Mouse (Mus musculus) megakaryocyte, embryonic 14.5 days (primary cell): ENCODE measurements at regions not wholly inside any gene's neighbourhood (a gene's known extent, or its start where the extent isn't known, plus 50 kb on each side); places are given as distances from the start of the nearest gene placed in this dataset.

ENCODE experiments used
- FLI1 ChIP-seq: IDR thresholded peaks from 2 replicates; pipeline ENCODE4 v1.6.1; 2012; ENCODE audit warnings: low read length, inconsistent platforms, mixed read lengths
- GATA1 ChIP-seq: IDR thresholded peaks from 3 replicates; pipeline ENCODE4 v1.6.1; 2012; ENCODE audit warnings: mixed read lengths, low read length, inconsistent platforms, borderline replicate concordance

- no peak for TF ChIP-seq FLI1
- no peak for TF ChIP-seq GATA1
Measured at GRCm38 (mm10) chr13:114736066-114736465, 82.0 kb upstream of the Mocs2 start.
